Mouse (Mus musculus) midbrain, embryonic 10.5 days (tissue): ENCODE measurements around the gene Atpif1. TPM values are rescaled to one million over a fixed set of nuclear protein-coding genes. Genes with fewer than 3 reads are reported as not detected.
A peak's percentile ranks its signal among the peaks of the same experiment; 100 is the strongest.

Source experiments
- DNase-seq: peaks from one replicate; pipeline ENCODE4 v3.0.0-alpha.2; 2017; ENCODE audit warnings: low spot score
- H3K27ac ChIP-seq: fragments of 300-500 bp; sonication (generic); replicated peaks from 2 replicates; pipeline ENCODE4 v1.5.1; 2016; ENCODE audit warnings: mild to moderate bottlenecking
- H3K27me3 ChIP-seq: fragments of 300-500 bp; sonication (generic); 2 replicates; pipeline ENCODE4 v1.6.1; 2016; ENCODE audit warnings: low read depth, mild to moderate bottlenecking; ENCODE audit not compliant: poor library complexity, severe bottlenecking
- H3K36me3 ChIP-seq: fragments of 300-500 bp; sonication (generic); 2 replicates; pipeline ENCODE4 v1.6.1; 2016; ENCODE audit warnings: mild to moderate bottlenecking, moderate library complexity
- H3K4me1 ChIP-seq: fragments of 300-500 bp; sonication (generic); 2 replicates; pipeline ENCODE4 v1.6.1; 2016
- H3K4me3 ChIP-seq: fragments of 300-500 bp; sonication (generic); 2 replicates; pipeline ENCODE4 v1.5.1; 2016; ENCODE audit warnings: mild to moderate bottlenecking, moderate library complexity
- H3K9me3 ChIP-seq: fragments of 300-500 bp; sonication (generic); replicated peaks from 2 replicates; pipeline ENCODE4 v1.6.1; 2016; ENCODE audit warnings: mild to moderate bottlenecking
- WGBS: fragments of 180-500 bp; shearing (Covaris S2); methylation state at CpG from one replicate; pipeline ENCODE4 v1.1.7; 2016; 5-methylcytosine and 5-hydroxymethylcytosine counted together
- polyA plus RNA-seq: library from polyadenylated mRNA; unstranded; fragments of >200 nt; fragmentation: Nextera tagmentation; extraction: Ambion mirVana; gene quantifications from 2 replicates; pipeline ENCODE4 v1.2.1, GENCODE M21; 2016

The Atpif1 gene
- polyA plus RNA-seq, 1 experiment from 2014 or later, result 965 TPM

- Histone ChIP-seq H3K27me3 (no peaks in the 10 kb centered on the region), H3K4me1 (no peaks in the 10 kb centered on the region), H3K27ac (no peak overlapping the region), H3K36me3 (peaks cover 99% of the 10 kb centered on the region), H3K4me3 (no peak overlapping the region), H3K9me3 (no peaks in the 10 kb centered on the region)
- DNase-seq, result peak; percentile 59
- 59% methylated on average over 8 of the region's 8 CpGs for WGBS
These were observed 12.4 kb upstream of the Atpif1 start for GRCm38 (mm10) chr4:132545851-132546250.

DNA sequence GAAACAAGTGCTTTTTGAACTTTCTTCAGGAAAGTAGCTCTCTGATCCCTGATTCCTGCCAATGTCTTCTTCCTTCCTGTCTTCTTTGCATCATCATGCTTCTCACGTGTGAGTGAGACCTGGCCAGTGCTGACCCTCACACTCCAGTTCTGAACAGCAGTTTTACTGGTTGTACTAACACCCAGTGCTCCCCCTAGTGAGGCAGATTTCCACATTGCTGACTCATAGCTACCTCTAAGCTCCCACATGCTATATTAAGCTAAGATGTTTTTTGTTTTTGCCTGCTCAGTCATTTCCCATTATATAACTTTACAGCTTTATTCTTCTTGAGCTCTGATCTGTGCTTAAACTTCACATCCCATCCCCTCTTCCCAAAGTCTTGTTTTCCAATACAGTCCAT, 9.3 kb upstream of the Atpif1 start:
- H3K4me3 ChIP-seq, result no peak overlapping the region
- peaks cover 98% of the 10 kb centered on the region for H3K36me3 ChIP-seq
- no peak for DNase-seq
- H3K4me1 ChIP-seq, result no peaks in the 10 kb centered on the region
- no peaks in the 10 kb centered on the region for H3K9me3 ChIP-seq
- H3K27me3 ChIP-seq, result no peaks in the 10 kb centered on the region
- H3K27ac ChIP-seq, result no peak overlapping the region
- WGBS, result 72% methylated on average over 1 of the region's 1 CpGs

- Histone ChIP-seq H3K9me3 (no peaks in the 10 kb centered on the region), H3K4me3 (no peak overlapping the region), H3K27ac (no peak overlapping the region), H3K36me3 (peaks cover 87% of the 10 kb centered on the region), H3K27me3 (no peaks in the 10 kb centered on the region), H3K4me1 (peaks cover 11% of the 10 kb centered on the region)
- DNase-seq, result no peak
- 89% methylated on average over 4 of the region's 4 CpGs for WGBS
These were observed 8.0 kb upstream of the Atpif1 start for GRCm38 (mm10) chr4:132541413-132541812.

GRCm38 (mm10) chr4:132539481-132539880, 6.0 kb upstream of the Atpif1 start:
- Histone ChIP-seq H3K27me3 (no peaks in the 10 kb centered on the region), H3K36me3 (peaks cover 70% of the 10 kb centered on the region), H3K9me3 (no peaks in the 10 kb centered on the region), H3K27ac (no peak overlapping the region), H3K4me1 (peaks cover 20% of the 10 kb centered on the region), H3K4me3 (no peak overlapping the region)
- WGBS, result 94% methylated on average over 5 of the region's 5 CpGs
- no peak for DNase-seq

- peak; percentile 93 for DNase-seq
- H3K4me1 ChIP-seq, result peaks cover 46% of the 10 kb centered on the region
- under 1% methylated on average over 60 of the region's 60 CpGs for WGBS
These were observed 2.1 kb upstream of the Atpif1 start, which contains the start of gene Dnajc8 for GRCm38 (mm10) chr4:132535406-132536121. Dnajc8 (plus strand) TSS chr4:132535550.

GRCm38 (mm10) chr4:132532496-132532895, 963 bp downstream of the Atpif1 start:
- peaks cover 33% of the 10 kb centered on the region for H3K36me3 ChIP-seq
- peaks cover 46% of the 10 kb centered on the region for H3K4me1 ChIP-seq
- no peaks in the 10 kb centered on the region for H3K9me3 ChIP-seq
- H3K27ac ChIP-seq, result peak overlapping the region; percentile 97
- DNase-seq, result no peak
- WGBS, result 52% methylated on average over 5 of the region's 5 CpGs
- H3K4me3 ChIP-seq, result peak overlapping the region; percentile 74
- no peaks in the 10 kb centered on the region for H3K27me3 ChIP-seq

More at GRCm38 (mm10) chr4:132535406-132536121, 2.1 kb upstream of the Atpif1 start, which contains the start of gene Dnajc8:
- Histone ChIP-seq H3K27me3 (no peaks in the 10 kb centered on the region), H3K27ac (peak within 1 kb of the TSS; percentile 96), H3K4me3 (peak within 1 kb of the TSS; percentile 100), H3K36me3 (peaks cover 42% of the 10 kb centered on the region), H3K9me3 (no peaks in the 10 kb centered on the region)

DNA sequence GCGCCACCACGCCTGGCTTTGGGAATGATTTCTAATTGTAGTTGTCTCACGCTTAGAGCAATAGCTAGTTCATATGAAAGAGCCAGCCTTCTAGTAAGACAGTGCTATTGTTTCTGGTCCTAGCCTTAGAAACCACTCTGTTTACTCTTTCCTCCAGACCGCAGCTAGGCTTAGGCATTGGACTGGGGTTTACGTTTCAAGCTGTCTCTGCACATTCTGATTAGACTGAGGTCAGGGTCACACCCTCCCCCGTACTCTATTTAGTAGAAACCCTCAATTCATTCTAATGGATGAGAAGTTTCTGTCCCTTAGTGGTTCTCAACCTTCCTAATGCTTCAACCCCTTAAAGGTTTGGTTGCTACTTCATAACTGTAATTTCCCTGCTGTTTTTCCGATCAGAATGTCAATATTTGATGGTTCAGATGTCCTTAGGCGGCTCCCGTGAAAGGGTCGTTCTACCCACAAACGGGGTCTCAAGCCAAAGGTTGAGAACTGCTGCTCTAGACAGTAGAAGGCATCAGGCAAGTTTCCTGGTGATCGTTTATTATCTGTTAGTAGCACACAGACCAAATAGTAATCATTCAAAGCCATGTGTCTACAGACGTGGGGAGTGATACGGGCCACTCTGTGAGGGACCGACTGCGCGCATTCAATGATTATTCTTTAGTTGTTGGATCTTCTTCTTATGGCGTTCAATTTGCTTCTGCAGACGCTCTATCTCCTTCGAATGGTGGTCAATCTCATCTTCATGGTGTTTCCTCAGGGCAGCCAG, 3.2 kb downstream of the Atpif1 start:
- H3K9me3 ChIP-seq, result no peaks in the 10 kb centered on the region
- H3K4me1 ChIP-seq, result peaks cover 31% of the 10 kb centered on the region
- H3K27me3 ChIP-seq, result no peaks in the 10 kb centered on the region
- 92% methylated on average over 20 of the region's 20 CpGs for WGBS
- peaks cover 30% of the 10 kb centered on the region for H3K36me3 ChIP-seq
- no peak overlapping the region for H3K27ac ChIP-seq
- no peak for DNase-seq
- H3K4me3 ChIP-seq, result no peak overlapping the region

GRCm38 (mm10) chr4:132529344-132529743, 4.1 kb downstream of the Atpif1 start:
- DNase-seq, result no peak
- H3K36me3 ChIP-seq, result peaks cover 30% of the 10 kb centered on the region
- H3K27ac ChIP-seq, result no peak overlapping the region
- H3K4me3 ChIP-seq, result no peak overlapping the region
- peaks cover 32% of the 10 kb centered on the region for H3K4me1 ChIP-seq
- no peaks in the 10 kb centered on the region for H3K27me3 ChIP-seq
- WGBS, result 92% methylated on average over 4 of the region's 4 CpGs
- no peaks in the 10 kb centered on the region for H3K9me3 ChIP-seq

GRCm38 (mm10) chr4:132527917-132528522, 5.4 kb downstream of the Atpif1 start:
- H3K9me3 ChIP-seq, result no peaks in the 10 kb centered on the region
- DNase-seq, result no peak
- 94% methylated on average over 8 of the region's 8 CpGs for WGBS
- no peak overlapping the region for H3K4me3 ChIP-seq
- no peak overlapping the region for H3K27ac ChIP-seq
- H3K36me3 ChIP-seq, result peaks cover 30% of the 10 kb centered on the region
- H3K4me1 ChIP-seq, result peaks cover 29% of the 10 kb centered on the region
- H3K27me3 ChIP-seq, result no peaks in the 10 kb centered on the region

GRCm38 (mm10) chr4:132526678-132527077, 6.8 kb downstream of the Atpif1 start:
- Histone ChIP-seq H3K36me3 (peaks cover 30% of the 10 kb centered on the region), H3K9me3 (no peaks in the 10 kb centered on the region), H3K4me1 (peaks cover 16% of the 10 kb centered on the region), H3K27ac (no peak overlapping the region), H3K4me3 (no peak overlapping the region), H3K27me3 (no peaks in the 10 kb centered on the region)
- no peak for DNase-seq
- 56% methylated on average over 2 of the region's 2 CpGs for WGBS

DNA sequence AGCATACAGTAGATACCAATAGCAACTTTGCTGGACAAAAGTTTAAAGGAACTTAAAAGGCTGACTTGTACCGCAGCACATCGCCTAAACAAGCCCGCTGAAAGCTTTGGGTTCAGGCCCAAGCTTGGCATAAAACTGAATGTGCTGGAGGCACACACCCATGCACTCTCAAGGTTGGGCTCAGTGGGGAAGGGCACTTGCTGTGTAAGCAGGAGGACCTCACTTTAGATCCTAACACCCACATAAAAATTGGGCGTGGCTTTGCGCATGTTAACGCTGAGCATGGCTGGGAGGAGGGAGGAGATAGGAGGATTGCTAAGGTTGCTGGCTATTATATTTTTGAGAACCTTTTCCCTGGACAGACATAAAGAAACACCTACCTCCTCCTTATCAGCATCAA, 8.7 kb downstream of the Atpif1 start:
- no peaks in the 10 kb centered on the region for H3K9me3 ChIP-seq
- WGBS, result 43% methylated on average over 6 of the region's 6 CpGs
- H3K27ac ChIP-seq, result peak overlapping the region; percentile 55
- no peaks in the 10 kb centered on the region for H3K27me3 ChIP-seq
- DNase-seq, result no peak
- H3K36me3 ChIP-seq, result peaks cover 11% of the 10 kb centered on the region
- H3K4me3 ChIP-seq, result no peak overlapping the region
- H3K4me1 ChIP-seq, result peaks cover 13% of the 10 kb centered on the region

- Histone ChIP-seq H3K9me3 (no peaks in the 10 kb centered on the region), H3K27ac (peak overlapping the region; percentile 55), H3K27me3 (no peaks in the 10 kb centered on the region), H3K4me3 (0 out of 2 replicates have a peak overlapping the region, but pooled peaks have one; percentile 14), H3K4me1 (peaks cover 13% of the 10 kb centered on the region), H3K36me3 (peaks cover 7% of the 10 kb centered on the region)
- DNase-seq, result peak; percentile 40
- WGBS, result 11% methylated on average over 11 of the region's 11 CpGs
These were observed 9.1 kb downstream of the Atpif1 start for GRCm38 (mm10) chr4:132524321-132524741.
